Mouse (Mus musculus) testis, adult 2 months (tissue): Measurements from ENCODE around the gene Polg. TPM values are rescaled to one million over a fixed set of nuclear protein-coding genes. Genes with fewer than 3 reads are reported as not detected.

Experiments used
- H3K27ac ChIP-seq: fragments of 200-500 bp; 2 replicates; pipeline ENCODE4 v1.5.1; 2012; ENCODE audit warnings: low read depth, low read length; ENCODE audit not compliant: control insufficient read depth, insufficient read depth
- H3K27me3 ChIP-seq: fragments of 200-500 bp; 2 replicates; pipeline ENCODE4 v1.6.1; 2012; ENCODE audit warnings: mild to moderate bottlenecking, low read length, moderate library complexity; ENCODE audit not compliant: control insufficient read depth, insufficient read depth
- H3K36me3 ChIP-seq: fragments of 200-500 bp; 2 replicates; pipeline ENCODE4 v1.6.1; 2012; ENCODE audit warnings: mild to moderate bottlenecking, low read length; ENCODE audit not compliant: control insufficient read depth, insufficient read depth
- H3K4me1 ChIP-seq: fragments of 200-500 bp; 2 replicates; pipeline ENCODE4 v1.6.1; 2012; ENCODE audit warnings: low read length; ENCODE audit not compliant: control insufficient read depth, insufficient read depth
- H3K4me3 ChIP-seq: fragments of 200-500 bp; 2 replicates; pipeline ENCODE4 v1.5.1; 2012; ENCODE audit warnings: low read depth, mild to moderate bottlenecking, low read length, moderate library complexity, mixed read lengths; ENCODE audit not compliant: control insufficient read depth
- CTCF ChIP-seq: fragments of 200-500 bp; IDR thresholded peaks from 2 replicates; pipeline ENCODE4 v1.5.1; 2012; ENCODE audit warnings: low read depth, mild to moderate bottlenecking, inconsistent platforms, low read length, moderate library complexity; ENCODE audit not compliant: control insufficient read depth, insufficient read depth, insufficient replicate concordance
- POLR2A ChIP-seq: fragments of 200-500 bp; IDR thresholded peaks from 2 replicates; pipeline ENCODE4 v1.6.1; 2012; ENCODE audit warnings: low read depth, mild to moderate bottlenecking, inconsistent platforms, low read length, moderate library complexity; ENCODE audit not compliant: control insufficient read depth
- polyA plus RNA-seq: library from polyadenylated mRNA; depleted of rRNA; stranded (reverse); fragments of >200 nt; gene quantifications from 2 replicates; pipeline ENCODE4 v1.2.3, GENCODE M21; 2012

Polg gene
- polyA plus RNA-seq, 1 experiment: 78.3 TPM

DNA sequence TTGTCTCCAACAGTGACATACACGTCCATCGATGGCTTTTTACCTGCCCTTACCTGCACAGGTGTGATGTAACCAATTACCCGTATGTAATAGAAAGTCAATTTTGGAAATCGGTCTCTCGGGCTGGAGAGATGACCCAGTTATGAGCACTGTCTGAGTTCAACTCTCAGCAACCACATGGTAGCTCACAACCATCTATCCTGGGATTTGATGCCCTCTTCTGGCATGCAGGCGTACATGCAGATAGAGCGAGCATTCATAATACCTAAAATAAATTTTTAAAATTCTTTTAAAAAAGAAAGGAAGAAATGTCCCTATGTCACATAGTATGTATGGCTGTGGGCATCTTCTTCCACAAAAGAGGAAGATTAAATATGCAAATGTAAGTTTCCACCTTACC, 5.3 kb upstream of the Polg start:
- no peak overlapping the region for H3K4me3 ChIP-seq
- H3K36me3 ChIP-seq: no peaks in the 10 kb centered on the region
- H3K27ac ChIP-seq: no peak overlapping the region
- H3K4me1 ChIP-seq: peaks cover 9% of the 10 kb centered on the region
- H3K27me3 ChIP-seq: no peaks in the 10 kb centered on the region
- TF ChIP-seq CTCF: no peak
- TF ChIP-seq POLR2A: no peak

DNA sequence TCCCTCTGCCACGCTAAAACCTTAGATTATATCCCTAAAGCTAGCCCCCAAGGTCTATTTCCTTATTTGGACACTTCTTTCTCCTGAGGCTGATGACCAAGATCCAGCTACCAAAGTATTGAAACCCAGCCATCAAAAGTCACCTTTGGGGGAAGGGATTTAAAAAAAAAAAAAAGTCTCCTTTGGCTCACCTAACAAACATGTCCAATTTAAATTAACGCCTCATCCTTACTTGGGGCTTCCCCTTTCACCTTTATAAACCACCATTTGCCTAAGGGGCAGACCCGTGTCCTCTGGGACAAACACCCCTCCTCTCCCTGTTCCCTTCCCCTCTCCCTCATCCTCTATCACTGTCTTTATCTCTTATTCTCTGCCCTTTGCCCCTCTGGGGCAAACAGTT, 4.6 kb upstream of the Polg start:
- TF ChIP-seq CTCF (no peak), POLR2A (no peak)

DNA sequence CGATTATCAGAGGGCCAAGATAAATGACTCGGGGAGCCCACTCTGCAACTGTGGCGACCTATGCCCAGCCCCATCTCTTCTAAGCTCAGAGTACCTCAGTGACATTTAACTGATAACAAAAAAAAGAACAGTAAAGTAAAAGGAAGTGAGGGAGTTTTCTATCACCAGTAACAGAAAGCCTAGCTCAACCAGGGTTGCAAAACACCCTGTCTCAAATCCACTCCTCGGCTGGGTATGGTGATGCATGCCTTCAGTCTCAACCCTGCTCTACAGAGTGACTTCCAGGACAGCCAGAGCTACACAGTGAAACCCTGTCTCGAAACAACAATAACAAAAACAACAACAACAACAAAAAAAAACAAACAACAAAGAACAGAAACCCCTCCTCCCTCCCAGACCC, 3.6 kb upstream of the Polg start:
- Histone ChIP-seq H3K4me3 (no peak overlapping the region), H3K27ac (no peak overlapping the region), H3K4me1 (peaks cover 13% of the 10 kb centered on the region), H3K27me3 (no peaks in the 10 kb centered on the region), H3K36me3 (no peaks in the 10 kb centered on the region)
- TF ChIP-seq POLR2A (no peak), CTCF (no peak)

More for the DNA sequence above, 4.6 kb upstream of the Polg start:
- H3K4me1 ChIP-seq: peaks cover 9% of the 10 kb centered on the region
- no peak overlapping the region for H3K4me3 ChIP-seq
- no peaks in the 10 kb centered on the region for H3K27me3 ChIP-seq
- H3K27ac ChIP-seq: no peak overlapping the region
- H3K36me3 ChIP-seq: no peaks in the 10 kb centered on the region

DNA sequence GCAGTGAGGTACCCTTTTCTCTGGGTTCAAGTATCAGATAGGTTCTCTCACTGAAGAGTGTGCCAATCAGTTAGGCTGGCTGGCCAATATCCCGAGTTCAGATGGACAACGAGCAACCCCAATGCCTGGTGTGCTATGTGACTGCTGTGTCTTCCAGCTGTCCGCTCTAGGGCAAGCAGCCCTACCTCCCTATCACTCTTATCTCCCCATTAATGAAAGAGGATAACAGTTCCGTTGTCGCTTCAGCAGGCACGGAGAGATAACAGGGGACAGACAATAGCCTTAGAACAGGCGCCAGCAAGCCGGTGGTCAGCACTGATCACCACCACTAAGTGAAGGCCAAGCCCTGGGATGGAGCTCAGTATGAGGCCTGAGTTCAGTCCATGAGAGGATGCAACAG, 2.8 kb upstream of the Polg start:
- TF ChIP-seq CTCF: no peak
- no peaks in the 10 kb centered on the region for H3K27me3 ChIP-seq
- H3K36me3 ChIP-seq: peaks cover 5% of the 10 kb centered on the region
- no peak overlapping the region for H3K4me3 ChIP-seq
- H3K4me1 ChIP-seq: peaks cover 21% of the 10 kb centered on the region
- H3K27ac ChIP-seq: no peak overlapping the region

DNA sequence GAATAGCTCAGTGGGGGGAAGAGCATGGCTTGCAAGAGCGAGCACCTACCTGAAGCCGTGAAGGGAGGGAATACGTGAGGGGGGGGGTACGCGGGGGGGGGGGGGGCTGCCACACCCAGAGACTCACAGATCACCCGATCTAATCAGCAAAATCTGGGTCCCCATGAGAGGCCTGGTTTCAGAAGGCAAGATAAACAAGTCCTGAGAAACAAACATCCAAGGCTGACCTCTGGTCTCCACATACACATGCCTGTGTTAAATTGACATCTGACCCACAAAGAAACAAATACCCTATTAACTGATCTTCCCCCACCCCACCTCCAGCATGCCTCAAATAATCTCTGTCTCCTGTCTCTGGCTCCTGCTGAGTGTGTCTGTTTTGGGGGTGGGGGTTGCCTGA, 1.8 kb upstream of the Polg start:
- peaks cover 22% of the 10 kb centered on the region for H3K4me1 ChIP-seq
- no peaks in the 10 kb centered on the region for H3K27me3 ChIP-seq
- H3K36me3 ChIP-seq: peaks cover 5% of the 10 kb centered on the region
- TF ChIP-seq POLR2A: no peak
- TF ChIP-seq CTCF: no peak
- H3K4me3 ChIP-seq: no peak overlapping the region
- no peak overlapping the region for H3K27ac ChIP-seq

DNA sequence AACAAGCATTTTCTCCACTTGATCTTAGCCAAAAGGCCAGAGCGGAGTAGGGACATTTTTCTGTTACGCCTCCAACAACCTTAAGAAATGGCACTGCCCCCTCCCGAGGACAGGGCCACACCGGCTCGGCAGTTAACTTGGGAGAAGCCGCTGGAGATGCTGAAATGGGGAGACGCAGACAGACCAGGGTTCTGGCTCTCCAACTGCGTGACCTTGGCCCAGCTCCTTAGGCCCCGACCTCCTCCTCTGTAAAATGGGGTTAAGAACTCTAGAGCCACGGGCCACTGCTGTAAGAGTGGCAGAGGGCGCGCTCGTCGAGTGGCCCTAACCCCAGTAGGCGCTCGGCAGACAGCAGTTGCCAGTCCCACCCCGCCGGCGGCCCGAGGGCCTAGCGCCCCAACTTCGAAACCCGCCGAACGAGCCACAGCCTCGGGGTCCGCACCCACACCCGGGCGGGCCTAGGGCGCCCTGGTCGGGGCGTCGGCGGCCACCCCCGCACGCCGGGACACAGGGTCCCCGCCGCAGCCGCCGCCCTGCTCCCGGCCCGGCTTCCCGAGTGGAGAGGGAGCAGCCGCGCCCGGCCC, 609 bp downstream of the Polg start:
- H3K36me3 ChIP-seq: peaks cover 7% of the 10 kb centered on the region
- peak overlapping the region; percentile 90 for H3K4me3 ChIP-seq
- no peaks in the 10 kb centered on the region for H3K27me3 ChIP-seq
- TF ChIP-seq CTCF: no peak
- TF ChIP-seq POLR2A: no peak
- H3K27ac ChIP-seq: peak overlapping the region; percentile 55
- H3K4me1 ChIP-seq: peaks cover 19% of the 10 kb centered on the region

DNA sequence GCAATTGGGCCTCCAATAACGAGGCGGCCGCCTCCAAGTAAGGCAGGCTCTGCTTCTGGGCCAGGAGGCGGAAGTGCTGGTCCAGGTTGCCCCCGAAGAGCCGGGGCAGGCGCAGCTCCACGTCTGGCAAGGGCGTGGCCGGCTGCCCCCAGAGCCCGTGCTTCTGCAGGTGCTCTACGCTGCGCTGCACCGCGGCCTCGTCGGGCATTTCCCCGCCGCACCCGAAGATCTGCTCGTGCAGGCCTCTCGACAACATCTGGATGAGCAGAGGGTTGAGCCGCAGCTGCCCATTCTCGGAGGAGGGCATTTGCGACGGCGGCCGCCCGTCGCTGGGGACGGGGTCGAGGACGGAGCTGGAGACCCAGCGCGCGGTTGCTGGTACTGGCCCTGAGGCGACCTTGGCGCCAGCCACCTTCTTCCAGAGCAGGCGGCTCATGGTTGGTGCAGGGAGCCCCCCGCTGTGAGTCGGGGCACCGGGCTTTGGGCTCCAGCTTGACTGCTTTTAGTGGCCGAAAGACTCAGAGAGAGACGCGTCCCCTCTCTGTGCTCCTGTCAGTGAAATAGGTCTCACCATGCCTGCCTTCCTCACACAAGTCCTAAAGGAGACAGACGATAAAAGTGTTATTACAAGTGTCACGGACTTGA, 1.3 kb downstream of the Polg start:
- no peak for TF ChIP-seq POLR2A
- no peak for TF ChIP-seq CTCF
- Histone ChIP-seq H3K36me3 (peaks cover 7% of the 10 kb centered on the region), H3K4me1 (peaks cover 19% of the 10 kb centered on the region), H3K4me3 (peak overlapping the region; percentile 90), H3K27ac (peak overlapping the region; percentile 55), H3K27me3 (no peaks in the 10 kb centered on the region)
